Mouse (Mus musculus) limb, embryonic 10.5 days (tissue): Measurements from ENCODE around the gene Wdr54. TPM values are rescaled to one million over a fixed set of nuclear protein-coding genes. Genes with fewer than 3 reads are reported as not detected.
A peak's percentile ranks its signal among the peaks of the same experiment; 100 is the strongest.

ENCODE experiments used
- DNase-seq: peaks from one replicate; pipeline ENCODE4 v3.0.0-alpha.2; 2017; ENCODE audit warnings: low spot score
- H3K27ac ChIP-seq: fragments of 300-500 bp; sonication (generic); 2 replicates; pipeline ENCODE4 v1.5.1; 2016; ENCODE audit warnings: mild to moderate bottlenecking
- H3K27me3 ChIP-seq: fragments of 300-500 bp; sonication (generic); 2 replicates; pipeline ENCODE4 v1.6.1; 2016; ENCODE audit warnings: low read depth, mild to moderate bottlenecking; ENCODE audit not compliant: poor library complexity, severe bottlenecking
- H3K36me3 ChIP-seq: fragments of 300-500 bp; sonication (generic); 2 replicates; pipeline ENCODE4 v1.6.1; 2016; ENCODE audit warnings: mild to moderate bottlenecking, moderate library complexity
- H3K4me1 ChIP-seq: fragments of 300-500 bp; sonication (generic); 2 replicates; pipeline ENCODE4 v1.6.1; 2016
- H3K4me3 ChIP-seq: fragments of 300-500 bp; sonication (generic); 2 replicates; pipeline ENCODE4 v1.5.1; 2016; ENCODE audit warnings: mild to moderate bottlenecking, moderate library complexity
- H3K9me3 ChIP-seq: fragments of 300-500 bp; sonication (generic); replicated peaks from 2 replicates; pipeline ENCODE4 v1.6.1; 2016; ENCODE audit warnings: mild to moderate bottlenecking
- WGBS: fragments of 180-500 bp; shearing (Covaris S2); methylation state at CpG from one replicate; pipeline ENCODE4 v1.1.7; 2016; 5-methylcytosine and 5-hydroxymethylcytosine counted together
- polyA plus RNA-seq: library from polyadenylated mRNA; unstranded; fragments of >200 nt; fragmentation: Nextera tagmentation; extraction: Ambion mirVana; gene quantifications from 2 replicates; pipeline ENCODE4 v1.2.1, GENCODE M21; 2016

Wdr54 gene
- polyA plus RNA-seq, 1 experiment from 2014 or later, result 13.7 TPM

DNA sequence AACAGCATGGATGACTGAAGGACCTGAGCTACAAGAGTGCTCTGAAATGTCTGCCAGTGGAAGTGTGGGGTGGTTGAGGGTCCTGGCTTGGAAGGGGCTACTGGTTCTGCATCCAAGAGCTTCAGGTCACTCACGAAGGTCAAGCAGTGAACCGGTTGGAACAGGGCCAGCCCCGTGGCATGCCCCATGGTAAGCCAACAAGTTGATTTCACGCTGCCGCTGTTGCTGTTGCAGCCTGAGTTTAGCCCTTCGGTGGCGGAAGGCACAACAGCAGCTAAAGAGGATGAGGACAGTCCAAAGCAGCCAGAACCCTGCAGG, 36.5 kb downstream of the Wdr54 start:
- Histone ChIP-seq H3K4me3 (peak overlapping the region; percentile 71), H3K4me1 (peaks cover 63% of the 10 kb centered on the region), H3K27me3 (no peaks in the 10 kb centered on the region), H3K27ac (peak overlapping the region; percentile 99), H3K9me3 (no peaks in the 10 kb centered on the region), H3K36me3 (peaks cover 41% of the 10 kb centered on the region)
- 88% methylated on average over 7 of the region's 7 CpGs for WGBS
- DNase-seq, result peak; percentile 39

- peak overlapping the region; percentile 14; the same call in 1 of the 2 replicates for H3K4me3 ChIP-seq
- H3K9me3 ChIP-seq, result no peaks in the 10 kb centered on the region
- H3K36me3 ChIP-seq, result peaks cover 41% of the 10 kb centered on the region
- DNase-seq, result peak; percentile 27
- H3K27me3 ChIP-seq, result no peaks in the 10 kb centered on the region
- H3K27ac ChIP-seq, result peak overlapping the region; percentile 99
- peaks cover 63% of the 10 kb centered on the region for H3K4me1 ChIP-seq
- WGBS, result 89% methylated on average over 14 of the region's 14 CpGs
Measured at GRCm38 (mm10) chr6:83118825-83119733, 37.1 kb downstream of the Wdr54 start.

DNA sequence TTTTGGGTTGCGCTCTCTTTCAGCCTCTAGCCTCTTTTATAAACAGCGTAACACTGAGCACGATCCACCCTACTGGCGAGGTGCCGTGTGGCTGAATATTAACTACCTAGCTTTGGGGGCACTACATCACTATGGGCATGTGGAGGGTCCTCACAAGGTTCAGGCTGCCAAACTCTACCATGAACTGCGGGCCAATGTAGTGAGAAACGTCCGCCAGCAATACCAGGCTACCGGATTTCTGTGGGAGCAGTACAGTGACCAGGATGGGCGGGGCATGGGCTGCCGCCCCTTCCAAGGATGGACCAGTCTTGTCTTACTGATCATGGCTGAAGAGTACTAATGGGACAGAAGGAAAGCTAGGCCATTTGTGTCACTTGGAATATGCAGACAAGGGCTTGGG, 37.8 kb downstream of the Wdr54 start:
- Histone ChIP-seq H3K4me1 (peaks cover 56% of the 10 kb centered on the region), H3K36me3 (peaks cover 41% of the 10 kb centered on the region), H3K4me3 (no peak overlapping the region), H3K27ac (no peak overlapping the region), H3K27me3 (no peaks in the 10 kb centered on the region), H3K9me3 (no peaks in the 10 kb centered on the region)
- WGBS, result 88% methylated on average over 11 of the region's 11 CpGs
- no peak for DNase-seq

GRCm38 (mm10) chr6:83117616-83118015, 38.6 kb downstream of the Wdr54 start:
- Histone ChIP-seq H3K9me3 (no peaks in the 10 kb centered on the region), H3K36me3 (peaks cover 37% of the 10 kb centered on the region), H3K4me1 (peaks cover 50% of the 10 kb centered on the region), H3K4me3 (peak overlapping the region; percentile 83; the same call in 1 of the 2 replicates), H3K27ac (no peak overlapping the region), H3K27me3 (no peaks in the 10 kb centered on the region)
- DNase-seq, result no peak
- 93% methylated on average over 13 of the region's 13 CpGs for WGBS

GRCm38 (mm10) chr6:83117165-83117438, 39.1 kb downstream of the Wdr54 start:
- H3K27me3 ChIP-seq, result no peaks in the 10 kb centered on the region
- H3K27ac ChIP-seq, result no peak overlapping the region
- 91% methylated on average over 4 of the region's 4 CpGs for WGBS
- H3K4me3 ChIP-seq, result peak overlapping the region; percentile 83
- H3K9me3 ChIP-seq, result no peaks in the 10 kb centered on the region
- peaks cover 37% of the 10 kb centered on the region for H3K36me3 ChIP-seq
- peaks cover 45% of the 10 kb centered on the region for H3K4me1 ChIP-seq
- no peak for DNase-seq

DNA sequence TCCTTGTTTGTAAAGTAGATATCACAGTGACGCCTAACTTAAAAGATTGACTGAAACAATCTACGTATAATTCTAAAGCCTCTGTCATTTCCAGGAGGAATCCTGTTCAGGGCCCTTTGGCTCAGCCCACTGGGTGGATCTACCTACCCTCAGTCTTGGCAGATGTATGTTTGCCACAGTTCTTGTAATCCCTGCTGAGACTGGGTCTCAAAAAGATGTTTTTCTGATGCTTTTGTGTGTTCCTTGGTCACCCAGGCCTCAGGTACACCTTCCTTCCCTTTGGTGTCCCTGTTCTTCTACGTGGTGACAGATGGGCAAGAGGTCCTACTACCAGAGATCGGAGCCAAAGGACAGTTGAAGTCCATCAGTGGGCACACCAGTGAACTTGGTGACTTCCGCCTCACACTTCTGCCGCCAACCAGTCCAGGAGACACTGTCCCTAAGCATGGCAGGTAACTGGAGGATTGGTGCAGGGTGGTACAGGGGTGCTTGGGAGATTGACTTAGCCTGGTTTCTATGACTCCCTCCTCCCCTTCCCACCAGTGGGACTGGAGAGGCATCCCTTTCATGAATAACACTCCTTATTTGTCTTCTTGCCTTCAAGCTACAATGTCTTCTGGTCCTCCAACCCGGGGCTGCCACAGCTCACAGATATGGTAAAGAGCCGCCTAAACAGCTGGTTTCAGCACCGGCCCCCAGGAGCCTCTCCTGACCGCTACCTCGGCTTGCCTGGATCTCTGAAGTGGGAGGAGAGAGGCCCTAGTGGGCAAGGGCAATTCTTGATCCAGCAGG, 39.6 kb downstream of the Wdr54 start:
- Histone ChIP-seq H3K36me3 (peaks cover 37% of the 10 kb centered on the region), H3K9me3 (no peaks in the 10 kb centered on the region), H3K4me3 (peak overlapping the region; percentile 83), H3K27ac (peak overlapping the region; percentile 93; the same call in 1 of the 2 replicates), H3K4me1 (peaks cover 44% of the 10 kb centered on the region), H3K27me3 (no peaks in the 10 kb centered on the region)
- no peak for DNase-seq
- 82% methylated on average over 11 of the region's 11 CpGs for WGBS

DNA sequence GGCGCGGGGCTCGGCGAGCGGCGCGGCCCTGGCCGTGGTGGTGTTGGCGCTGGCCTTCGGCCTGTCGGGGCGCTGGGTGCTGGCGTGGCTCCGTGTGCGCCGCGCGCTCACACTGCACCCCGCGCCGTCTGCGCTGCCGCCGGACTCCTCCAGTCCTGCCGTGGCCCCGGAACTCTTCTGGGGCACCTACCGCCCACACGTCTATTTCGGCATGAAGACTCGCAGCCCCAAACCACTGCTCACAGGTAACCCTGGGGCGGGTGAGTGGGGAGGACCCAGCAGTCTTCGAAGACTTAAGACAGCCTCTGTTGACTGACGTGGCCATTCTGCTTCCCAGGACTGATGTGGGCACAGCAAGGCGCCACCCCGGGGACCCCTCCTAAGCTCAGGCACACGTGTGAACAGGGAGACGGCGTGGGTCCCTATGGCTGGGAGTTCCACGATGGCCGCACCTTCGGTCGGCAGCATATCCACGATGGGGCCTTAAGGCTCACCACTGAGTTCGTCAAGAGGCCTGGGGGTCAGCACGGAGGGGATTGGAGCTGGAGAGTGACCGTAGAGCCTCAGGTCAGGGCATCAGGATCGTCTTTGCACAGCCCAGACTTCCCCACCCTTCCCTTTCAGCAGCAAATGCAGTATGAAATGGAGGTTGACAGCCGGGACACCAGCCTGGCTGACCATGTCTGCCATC, 40.4 kb downstream of the Wdr54 start:
- peaks cover 44% of the 10 kb centered on the region for H3K4me1 ChIP-seq
- H3K27me3 ChIP-seq, result no peaks in the 10 kb centered on the region
- DNase-seq, result no peak
- H3K9me3 ChIP-seq, result no peaks in the 10 kb centered on the region
- peak overlapping the region; percentile 93 for H3K27ac ChIP-seq
- H3K4me3 ChIP-seq, result peak overlapping the region; percentile 83
- H3K36me3 ChIP-seq, result peaks cover 40% of the 10 kb centered on the region
- WGBS, result 3% methylated on average over 48 of the region's 48 CpGs

DNA sequence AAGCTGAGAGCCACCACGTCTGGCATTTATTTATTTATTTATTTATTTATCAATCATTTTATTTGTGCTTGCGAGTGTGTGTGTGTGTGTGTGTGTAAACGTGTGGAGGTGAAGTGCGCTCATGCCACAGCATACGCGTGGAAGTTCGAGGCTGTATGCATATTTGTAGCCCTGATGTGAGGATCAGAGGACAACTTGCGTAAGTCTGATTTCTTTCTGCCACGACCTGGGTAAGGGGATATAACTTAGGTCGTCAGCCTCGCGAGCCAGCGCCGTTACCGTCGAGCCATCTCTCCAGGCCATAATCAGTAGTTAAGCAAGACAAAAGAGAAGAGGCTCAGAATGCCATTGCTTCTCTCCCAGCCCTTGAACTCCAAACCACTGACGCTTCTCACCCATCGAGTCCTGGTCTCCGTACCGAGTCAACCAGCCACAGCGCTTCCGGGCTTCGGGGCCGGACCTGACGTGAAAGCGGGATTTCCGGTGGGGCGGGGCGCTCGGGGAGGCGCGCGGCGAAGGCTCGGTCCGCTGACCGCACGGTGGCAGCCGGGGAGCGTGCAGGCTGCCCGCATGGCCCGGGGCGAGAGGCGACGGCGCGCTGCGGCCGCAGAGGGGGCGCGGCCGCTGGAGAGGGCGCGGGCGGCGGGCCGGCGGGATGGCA, 41.1 kb downstream of the Wdr54 start, which contains the start of gene Mogs:
TSS of gene Mogs (plus strand) at position 486 of the 661 bp plus-strand sequence.
- no peaks in the 10 kb centered on the region for H3K9me3 ChIP-seq

DNA sequence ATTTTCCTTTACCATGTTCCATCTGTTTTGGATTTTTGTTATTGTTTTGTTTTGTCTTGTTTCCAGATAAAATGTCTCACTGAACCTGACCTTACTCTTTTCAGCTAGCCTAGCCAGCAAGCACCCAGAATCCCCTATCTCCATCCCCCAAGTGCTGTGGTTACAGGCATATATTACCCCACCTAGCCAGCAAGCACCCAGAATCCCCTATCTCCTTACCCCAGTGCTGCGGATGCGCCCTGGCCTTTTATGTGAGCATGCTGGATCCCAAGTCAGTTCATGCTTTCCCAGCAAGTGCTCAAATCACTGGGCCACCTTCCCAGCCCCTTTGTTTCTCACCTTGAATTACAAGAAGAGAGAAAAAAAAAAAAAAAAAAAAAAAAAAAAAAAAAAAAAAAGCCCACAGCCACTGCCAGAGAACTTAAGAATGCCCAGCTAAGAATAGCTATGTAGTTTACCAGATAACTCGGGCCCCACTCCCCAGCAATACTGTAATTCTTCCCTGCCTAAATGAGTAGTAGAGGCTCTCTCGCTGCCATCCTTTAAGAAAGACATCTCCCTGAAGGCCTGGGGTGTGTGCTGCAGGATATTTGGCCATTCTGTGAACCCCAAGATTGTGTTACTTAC, 44.6 kb downstream of the Wdr54 start:
- Histone ChIP-seq H3K4me3 (no peak overlapping the region), H3K36me3 (peaks cover 12% of the 10 kb centered on the region), H3K27me3 (no peaks in the 10 kb centered on the region), H3K4me1 (peaks cover 46% of the 10 kb centered on the region), H3K9me3 (no peaks in the 10 kb centered on the region), H3K27ac (no peak overlapping the region)
- no peak for DNase-seq
- WGBS, result 89% methylated on average over 4 of the region's 4 CpGs

More for the DNA sequence above, 41.1 kb downstream of the Wdr54 start, which contains the start of gene Mogs:
- Histone ChIP-seq H3K27me3 (no peaks in the 10 kb centered on the region), H3K36me3 (peaks cover 47% of the 10 kb centered on the region), H3K27ac (peak within 1 kb of the TSS; percentile 93), H3K4me1 (peaks cover 40% of the 10 kb centered on the region), H3K4me3 (peak within 1 kb of the TSS; percentile 83)
- DNase-seq, result peak; percentile 97
- WGBS, result 1% methylated on average over 58 of the region's 58 CpGs

GRCm38 (mm10) chr6:83108762-83109668, 47.2 kb downstream of the Wdr54 start, which contains the start of gene Mrpl53:
Gene Mrpl53 (plus strand): TSS chr6:83109040.
- WGBS, result under 1% methylated on average over 76 of the region's 76 CpGs
- Histone ChIP-seq H3K4me3 (peak within 1 kb of the TSS; percentile 95), H3K4me1 (peaks cover 24% of the 10 kb centered on the region), H3K27me3 (no peaks in the 10 kb centered on the region), H3K27ac (peak within 1 kb of the TSS; percentile 96), H3K36me3 (peaks cover 18% of the 10 kb centered on the region), H3K9me3 (no peaks in the 10 kb centered on the region)
- DNase-seq, result peak; percentile 88
